Mouse (Mus musculus) heart, embryonic 16.5 days (tissue): ENCODE measurements around the gene 1700129C05Rik. TPM values are rescaled to one million over a fixed set of nuclear protein-coding genes. Genes with fewer than 3 reads are reported as not detected.

Experiments
- ATAC-seq: fragments of 200-750 bp; cut with Nextera tagmentation; replicated peaks from 2 replicates; pipeline ENCODE4 v1.8.0; 2017; ENCODE audit warnings: moderate number of reproducible peaks; ENCODE audit not compliant: insufficient read depth, low FRiP score; ENCODE audit errors: extremely low read depth
- H3K27ac ChIP-seq: fragments of 300-500 bp; sonication (generic); 2 replicates; pipeline ENCODE4 v1.5.1; 2014; ENCODE audit warnings: mild to moderate bottlenecking, low read length, control low read depth, moderate library complexity
- H3K27me3 ChIP-seq: fragments of 300-500 bp; sonication (generic); 2 replicates; pipeline ENCODE4 v1.6.1; 2014; ENCODE audit warnings: low read length, mixed read lengths; ENCODE audit not compliant: control insufficient read depth, insufficient read depth
- H3K36me3 ChIP-seq: fragments of 300-500 bp; sonication (generic); 2 replicates; pipeline ENCODE4 v1.6.1; 2014; ENCODE audit not compliant: control insufficient read depth, insufficient read depth
- H3K4me1 ChIP-seq: fragments of 300-500 bp; sonication (generic); 2 replicates; pipeline ENCODE4 v1.6.1; 2014; ENCODE audit warnings: low read length, mixed read lengths; ENCODE audit not compliant: control insufficient read depth, insufficient read depth
- H3K4me2 ChIP-seq: fragments of 300-500 bp; sonication (generic); 2 replicates; pipeline ENCODE4 v1.6.1; 2014; ENCODE audit warnings: low read depth, mild to moderate bottlenecking, control low read depth, low read length
- H3K4me3 ChIP-seq: fragments of 300-500 bp; sonication (generic); 2 replicates; pipeline ENCODE4 v1.5.1; 2014; ENCODE audit warnings: mild to moderate bottlenecking, control low read depth, low read length
- H3K9ac ChIP-seq: fragments of 300-500 bp; sonication (generic); 2 replicates; pipeline ENCODE4 v1.6.1; 2014; ENCODE audit warnings: low read length, control low read depth
- H3K9me3 ChIP-seq: fragments of 300-500 bp; sonication (generic); replicated peaks from 2 replicates; pipeline ENCODE4 v1.6.1; 2016; ENCODE audit warnings: low read length; ENCODE audit not compliant: control insufficient read depth
- WGBS: fragments of 180-500 bp; shearing (Covaris S2); extraction: QIAGEN DNeasy Blood & Tissue Kit; methylation state at CpG from one replicate; pipeline ENCODE4 v1.1.7; 2014; 5-methylcytosine and 5-hydroxymethylcytosine counted together
- polyA plus RNA-seq: library from polyadenylated mRNA; unstranded; fragments of >200 nt; fragmentation: Nextera tagmentation; extraction: Ambion mirVana; gene quantifications from 2 replicates; pipeline ENCODE4 v1.2.1, GENCODE M21; 2015

Gene 1700129C05Rik
- not detected in 2 replicates for polyA plus RNA-seq

DNA sequence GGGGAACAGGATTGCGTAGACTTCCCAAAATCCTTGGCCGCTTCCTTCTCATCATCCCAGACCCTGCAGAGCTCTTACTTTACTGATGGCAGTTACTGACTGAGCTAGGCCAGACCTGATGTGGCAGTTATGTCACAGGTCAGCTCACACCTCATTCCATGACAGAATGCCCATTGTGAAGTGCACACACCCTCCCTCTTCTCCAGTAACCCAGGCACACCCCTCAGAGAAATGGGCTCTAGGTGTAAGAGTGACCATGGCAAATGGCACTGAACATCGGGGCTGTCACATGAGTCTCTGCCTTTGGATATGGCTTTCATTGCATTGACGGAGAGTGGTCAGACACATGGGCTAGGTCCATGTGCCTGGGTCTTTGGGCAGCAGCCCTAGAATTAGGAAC is at the start of gene 1700129C05Rik:
Gene 1700129C05Rik, minus strand, starts transcription at position 101 of the 400 bp plus-strand sequence.
- no peak within 1 kb of the TSS for H3K9ac ChIP-seq
- WGBS, result 85% methylated on average over 4 of the region's 4 CpGs

DNA sequence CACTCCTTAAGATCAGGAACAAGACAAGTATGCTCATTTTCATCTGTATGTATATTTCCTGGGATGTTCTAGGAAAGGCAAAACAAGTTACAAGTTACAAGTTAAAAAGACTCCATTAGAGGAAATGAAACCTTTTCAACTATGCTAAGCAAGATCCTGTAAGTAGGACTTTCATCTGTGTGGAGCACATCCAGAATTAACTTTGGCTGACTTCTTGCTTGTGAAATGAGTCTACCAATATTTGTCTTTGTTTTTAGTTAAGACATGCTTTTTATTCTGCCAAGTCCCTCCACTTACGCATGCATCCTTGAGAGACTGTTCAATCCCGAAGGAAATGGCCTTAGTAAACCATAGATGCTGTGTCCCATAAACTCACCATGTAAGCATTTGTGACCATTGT is 43.4 kb upstream of the 1700129C05Rik start:
- Histone ChIP-seq H3K9ac (no peak overlapping the region), H3K27me3 (no peaks in the 10 kb centered on the region), H3K27ac (no peak overlapping the region), H3K36me3 (no peaks in the 10 kb centered on the region), H3K9me3 (no peaks in the 10 kb centered on the region), H3K4me1 (no peaks in the 10 kb centered on the region), H3K4me3 (no peak overlapping the region), H3K4me2 (no peak overlapping the region)
- no peak for ATAC-seq
- WGBS, result 82% methylated on average over 2 of the region's 2 CpGs

More for the DNA sequence above, at the start of gene 1700129C05Rik:
- Histone ChIP-seq H3K27me3 (no peaks in the 10 kb centered on the region), H3K27ac (no peak within 1 kb of the TSS), H3K4me2 (no peak within 1 kb of the TSS), H3K36me3 (no peaks in the 10 kb centered on the region), H3K9me3 (no peaks in the 10 kb centered on the region), H3K4me3 (no peak within 1 kb of the TSS), H3K4me1 (no peaks in the 10 kb centered on the region)
- no peak for ATAC-seq

DNA sequence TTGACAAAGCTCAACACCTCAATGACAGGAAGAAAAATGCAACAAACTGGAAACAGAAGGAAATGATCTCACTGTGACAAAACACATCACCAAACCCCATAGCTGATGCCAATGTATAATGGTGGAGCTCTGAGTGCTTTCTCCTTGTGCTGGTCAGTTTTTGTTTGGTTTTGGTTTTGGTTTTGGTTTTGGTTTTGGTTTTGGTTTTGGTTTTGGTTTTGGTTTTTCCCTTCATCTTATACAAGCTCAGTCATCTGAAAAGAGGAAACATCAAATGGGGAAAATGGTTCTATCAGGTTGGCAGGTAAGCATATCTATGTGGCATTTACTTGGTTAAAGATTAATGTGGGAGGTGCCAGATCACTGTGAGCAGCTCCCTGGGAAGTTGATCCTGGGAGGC is 42.8 kb upstream of the 1700129C05Rik start:
- no peaks in the 10 kb centered on the region for H3K4me1 ChIP-seq
- no peak overlapping the region for H3K27ac ChIP-seq
- H3K4me2 ChIP-seq, result no peak overlapping the region
- H3K9me3 ChIP-seq, result no peaks in the 10 kb centered on the region
- ATAC-seq, result no peak
- no peaks in the 10 kb centered on the region for H3K27me3 ChIP-seq
- H3K4me3 ChIP-seq, result no peak overlapping the region
- no peak overlapping the region for H3K9ac ChIP-seq
- H3K36me3 ChIP-seq, result no peaks in the 10 kb centered on the region

DNA sequence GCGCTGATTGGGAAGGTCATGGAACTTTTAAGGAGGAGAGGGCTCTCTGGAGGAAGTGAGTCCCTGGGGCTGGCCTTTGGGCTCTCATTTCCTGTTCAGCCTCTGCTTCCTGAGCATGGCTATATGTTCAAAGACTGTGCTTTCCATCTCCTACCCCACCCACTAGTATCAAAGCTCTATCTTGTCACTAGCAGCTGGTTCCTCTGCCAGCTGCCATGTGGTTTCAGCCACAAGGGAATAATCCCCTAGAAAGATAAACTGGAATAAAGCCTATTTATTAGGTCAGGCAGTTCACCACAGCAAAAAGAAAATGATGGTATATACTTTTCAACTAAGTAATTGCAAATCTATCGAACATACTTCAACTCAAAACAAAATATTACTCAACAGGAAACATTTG is 40.0 kb upstream of the 1700129C05Rik start:
- H3K36me3 ChIP-seq, result no peaks in the 10 kb centered on the region
- H3K27me3 ChIP-seq, result no peaks in the 10 kb centered on the region
- no peak overlapping the region for H3K27ac ChIP-seq
- no peak overlapping the region for H3K4me2 ChIP-seq
- WGBS, result 65% methylated on average over 2 of the region's 2 CpGs
- H3K9me3 ChIP-seq, result no peaks in the 10 kb centered on the region
- H3K4me1 ChIP-seq, result no peaks in the 10 kb centered on the region
- no peak for ATAC-seq
- no peak overlapping the region for H3K4me3 ChIP-seq
- no peak overlapping the region for H3K9ac ChIP-seq

GRCm38 (mm10) chr14:59178649-59179048 is 36.0 kb upstream of the 1700129C05Rik start, which contains the start of gene Gm5142:
Gene Gm5142, minus strand, starts transcription at chr14:59178749.
- no peaks in the 10 kb centered on the region for H3K4me1 ChIP-seq
- no peak within 1 kb of the TSS for H3K4me2 ChIP-seq
- H3K9ac ChIP-seq, result no peak within 1 kb of the TSS
- 87% methylated on average over 3 of the region's 3 CpGs for WGBS
- H3K4me3 ChIP-seq, result no peak within 1 kb of the TSS
- H3K27me3 ChIP-seq, result no peaks in the 10 kb centered on the region
- H3K27ac ChIP-seq, result no peak within 1 kb of the TSS
- no peaks in the 10 kb centered on the region for H3K36me3 ChIP-seq
- no peak for ATAC-seq
- H3K9me3 ChIP-seq, result no peaks in the 10 kb centered on the region

DNA sequence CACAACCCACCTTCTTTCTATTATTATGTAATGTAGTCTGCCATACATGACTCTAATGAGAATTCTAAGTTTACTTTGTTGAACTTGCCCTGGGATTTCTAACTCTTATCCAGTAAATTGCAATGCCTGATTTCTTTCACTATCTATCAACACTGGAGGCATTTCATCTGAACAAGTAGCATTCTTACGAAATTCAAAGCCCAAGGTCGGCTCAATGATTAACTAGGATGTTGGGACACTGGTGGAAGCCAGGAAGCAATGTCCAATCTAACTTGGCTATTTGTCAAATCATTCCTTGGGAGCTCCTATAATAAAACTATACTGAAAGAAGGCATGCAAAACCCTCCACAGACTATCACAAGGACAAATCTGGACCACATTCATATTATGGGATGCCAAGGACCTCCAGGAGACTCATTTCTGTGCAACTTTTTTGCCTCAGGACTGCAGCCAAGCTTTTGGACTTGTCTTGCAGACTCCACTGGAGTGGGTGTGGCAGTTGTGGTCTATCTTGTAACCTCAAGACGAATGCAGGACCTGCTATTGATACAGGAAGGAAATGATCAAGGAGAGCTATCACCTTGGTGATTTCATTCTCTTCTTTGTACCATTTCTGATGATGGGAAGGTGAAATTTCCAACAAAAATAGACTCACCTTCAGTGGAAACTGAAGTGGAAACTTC is 14.5 kb upstream of the 1700129C05Rik start:
- H3K4me2 ChIP-seq, result no peak overlapping the region
- H3K27ac ChIP-seq, result no peak overlapping the region
- no peaks in the 10 kb centered on the region for H3K36me3 ChIP-seq
- no peak overlapping the region for H3K9ac ChIP-seq
- 57% methylated on average over 3 of the region's 3 CpGs for WGBS
- ATAC-seq, result no peak
- no peak overlapping the region for H3K4me3 ChIP-seq
- H3K27me3 ChIP-seq, result no peaks in the 10 kb centered on the region
- H3K9me3 ChIP-seq, result peaks cover 3% of the 10 kb centered on the region; the same call in 1 of the 2 replicates
- no peaks in the 10 kb centered on the region for H3K4me1 ChIP-seq

DNA sequence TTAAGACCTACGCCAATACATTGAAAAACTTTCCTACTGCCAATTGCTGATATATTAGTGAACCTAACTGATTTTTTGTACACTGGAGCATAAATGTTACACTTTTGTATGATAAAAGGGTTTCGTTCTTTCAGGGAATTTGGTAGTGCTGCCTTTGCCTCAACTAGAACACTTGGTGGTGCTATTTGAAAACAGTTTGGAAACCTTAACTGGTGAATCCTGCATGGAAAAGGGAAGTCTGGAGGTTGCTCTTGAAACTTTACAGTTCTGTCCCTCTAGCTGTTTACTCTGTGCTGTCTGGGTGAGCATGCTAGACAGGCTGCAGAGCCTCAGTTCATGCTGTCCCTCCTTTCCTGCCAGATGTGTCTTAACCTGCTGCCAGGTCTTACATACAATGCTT is 12.9 kb upstream of the 1700129C05Rik start:
- no peak overlapping the region for H3K4me2 ChIP-seq
- H3K4me3 ChIP-seq, result no peak overlapping the region
- no peaks in the 10 kb centered on the region for H3K4me1 ChIP-seq
- H3K9ac ChIP-seq, result no peak overlapping the region
- ATAC-seq, result no peak
- WGBS, result 73% methylated on average over 2 of the region's 2 CpGs
- peaks cover 3% of the 10 kb centered on the region; the same call in 1 of the 2 replicates for H3K9me3 ChIP-seq
- no peak overlapping the region for H3K27ac ChIP-seq
- H3K36me3 ChIP-seq, result no peaks in the 10 kb centered on the region
- H3K27me3 ChIP-seq, result no peaks in the 10 kb centered on the region

GRCm38 (mm10) chr14:59114281-59114680 is 28.4 kb downstream of the 1700129C05Rik start:
- Histone ChIP-seq H3K9me3 (no peaks in the 10 kb centered on the region), H3K27ac (no peak overlapping the region), H3K27me3 (no peaks in the 10 kb centered on the region), H3K4me2 (no peak overlapping the region), H3K4me1 (no peaks in the 10 kb centered on the region), H3K36me3 (no peaks in the 10 kb centered on the region), H3K4me3 (no peak overlapping the region), H3K9ac (no peak overlapping the region)
- no peak for ATAC-seq
- WGBS, result 2% methylated on average over 2 of the region's 2 CpGs

- Histone ChIP-seq H3K9ac (no peak overlapping the region), H3K27ac (no peak overlapping the region), H3K27me3 (no peaks in the 10 kb centered on the region), H3K4me3 (no peak overlapping the region), H3K36me3 (no peaks in the 10 kb centered on the region), H3K4me2 (no peak overlapping the region), H3K9me3 (no peaks in the 10 kb centered on the region), H3K4me1 (no peaks in the 10 kb centered on the region)
- no peak for ATAC-seq
- WGBS, result 22% methylated on average over 10 of the region's 10 CpGs
Observed at GRCm38 (mm10) chr14:59104006-59104605, 38.6 kb downstream of the 1700129C05Rik start.
